Mouse (Mus musculus) testis, adult 2 months (tissue): Measurements from ENCODE around the gene Samd4b. TPM values are rescaled to one million over a fixed set of nuclear protein-coding genes. Genes with fewer than 3 reads are reported as not detected.

Experiments used
- H3K27ac ChIP-seq: fragments of 200-500 bp; 2 replicates; pipeline ENCODE4 v1.5.1; 2012; ENCODE audit warnings: low read depth, low read length; ENCODE audit not compliant: control insufficient read depth, insufficient read depth
- H3K27me3 ChIP-seq: fragments of 200-500 bp; 2 replicates; pipeline ENCODE4 v1.6.1; 2012; ENCODE audit warnings: mild to moderate bottlenecking, low read length, moderate library complexity; ENCODE audit not compliant: control insufficient read depth, insufficient read depth
- H3K36me3 ChIP-seq: fragments of 200-500 bp; 2 replicates; pipeline ENCODE4 v1.6.1; 2012; ENCODE audit warnings: mild to moderate bottlenecking, low read length; ENCODE audit not compliant: control insufficient read depth, insufficient read depth
- H3K4me1 ChIP-seq: fragments of 200-500 bp; 2 replicates; pipeline ENCODE4 v1.6.1; 2012; ENCODE audit warnings: low read length; ENCODE audit not compliant: control insufficient read depth, insufficient read depth
- H3K4me3 ChIP-seq: fragments of 200-500 bp; 2 replicates; pipeline ENCODE4 v1.5.1; 2012; ENCODE audit warnings: low read depth, mild to moderate bottlenecking, low read length, moderate library complexity, mixed read lengths; ENCODE audit not compliant: control insufficient read depth
- CTCF ChIP-seq: fragments of 200-500 bp; IDR thresholded peaks from 2 replicates; pipeline ENCODE4 v1.5.1; 2012; ENCODE audit warnings: low read depth, mild to moderate bottlenecking, inconsistent platforms, low read length, moderate library complexity; ENCODE audit not compliant: control insufficient read depth, insufficient read depth, insufficient replicate concordance
- POLR2A ChIP-seq: fragments of 200-500 bp; IDR thresholded peaks from 2 replicates; pipeline ENCODE4 v1.6.1; 2012; ENCODE audit warnings: low read depth, mild to moderate bottlenecking, inconsistent platforms, low read length, moderate library complexity; ENCODE audit not compliant: control insufficient read depth
- polyA plus RNA-seq: library from polyadenylated mRNA; depleted of rRNA; stranded (reverse); fragments of >200 nt; gene quantifications from 2 replicates; pipeline ENCODE4 v1.2.3, GENCODE M21; 2012

Samd4b gene
- polyA plus RNA-seq, 1 experiment = 234 TPM

DNA sequence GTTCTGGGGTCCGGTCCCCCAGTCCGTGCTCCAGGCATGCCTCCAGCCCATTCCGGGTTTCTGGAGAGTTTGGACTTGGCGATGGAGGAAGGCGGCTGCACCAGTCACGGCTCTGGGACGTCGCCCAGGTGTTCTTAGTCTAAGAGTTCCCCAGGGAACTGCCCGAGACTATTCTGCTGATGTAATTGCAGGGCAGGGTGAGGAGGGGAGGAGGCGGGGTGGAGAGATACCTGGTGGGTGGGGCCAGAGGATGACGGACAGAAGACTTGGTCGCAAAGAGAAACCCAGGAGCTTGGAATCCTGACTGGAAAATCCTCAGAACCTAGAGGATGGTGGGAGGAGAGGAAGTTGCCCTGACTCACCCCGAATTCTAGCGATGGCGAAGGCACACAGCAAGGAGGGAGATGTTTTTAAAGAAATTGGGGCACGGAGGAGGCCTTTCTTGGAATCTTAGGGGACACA, 109.9 kb downstream of the Samd4b start:
- no peak for TF ChIP-seq CTCF
- TF ChIP-seq POLR2A = no peak
- Histone ChIP-seq H3K36me3 (no peaks in the 10 kb centered on the region), H3K4me1 (peaks cover 21% of the 10 kb centered on the region), H3K27ac (no peak overlapping the region), H3K27me3 (no peaks in the 10 kb centered on the region), H3K4me3 (no peak overlapping the region)

DNA sequence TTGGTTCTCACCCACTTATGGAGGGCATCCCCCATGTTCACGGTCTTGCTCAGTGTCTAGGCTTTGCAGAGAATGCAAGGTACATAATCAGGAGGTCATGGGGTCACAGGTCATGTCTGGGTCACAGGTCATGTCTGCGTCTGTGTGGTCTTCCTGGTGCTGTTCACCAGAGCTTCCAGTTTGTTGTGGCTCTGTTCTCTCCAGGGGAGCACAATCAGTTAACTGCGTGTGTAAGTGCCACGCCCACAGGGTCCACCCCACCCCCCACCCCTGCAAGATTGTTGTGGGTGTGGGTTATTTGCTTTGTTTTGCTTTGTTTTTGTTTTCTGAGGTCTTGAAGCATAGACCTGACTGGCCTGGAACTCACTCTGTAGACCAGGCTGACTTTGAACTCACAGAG, 113.8 kb downstream of the Samd4b start:
- TF ChIP-seq POLR2A (no peak), CTCF (no peak)
- H3K4me3 ChIP-seq = no peak overlapping the region
- peaks cover 9% of the 10 kb centered on the region for H3K4me1 ChIP-seq
- no peak overlapping the region for H3K27ac ChIP-seq
- H3K27me3 ChIP-seq = no peaks in the 10 kb centered on the region
- H3K36me3 ChIP-seq = no peaks in the 10 kb centered on the region

DNA sequence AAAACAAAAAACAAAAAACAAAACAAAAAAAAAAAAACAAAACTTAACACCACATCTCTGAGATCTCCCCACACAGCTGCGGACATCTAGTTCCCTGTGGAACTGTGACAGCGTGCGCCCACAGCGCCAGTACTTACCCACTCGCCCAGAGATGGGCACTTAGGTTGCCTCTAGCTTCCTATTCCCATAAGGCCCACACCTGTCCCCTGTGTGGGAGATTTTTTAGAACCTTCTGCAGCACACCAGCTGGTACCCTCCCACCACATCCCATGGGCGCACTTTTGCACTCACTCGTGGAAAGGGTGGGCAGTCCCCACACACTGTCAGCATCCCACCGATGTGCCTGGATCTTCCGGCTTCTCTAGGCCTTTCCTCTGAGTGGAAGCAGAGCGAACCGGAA, 115.1 kb downstream of the Samd4b start:
- Histone ChIP-seq H3K4me1 (peaks cover 8% of the 10 kb centered on the region), H3K27ac (no peak overlapping the region), H3K36me3 (no peaks in the 10 kb centered on the region), H3K27me3 (no peaks in the 10 kb centered on the region), H3K4me3 (no peak overlapping the region)
- TF ChIP-seq CTCF = no peak

DNA sequence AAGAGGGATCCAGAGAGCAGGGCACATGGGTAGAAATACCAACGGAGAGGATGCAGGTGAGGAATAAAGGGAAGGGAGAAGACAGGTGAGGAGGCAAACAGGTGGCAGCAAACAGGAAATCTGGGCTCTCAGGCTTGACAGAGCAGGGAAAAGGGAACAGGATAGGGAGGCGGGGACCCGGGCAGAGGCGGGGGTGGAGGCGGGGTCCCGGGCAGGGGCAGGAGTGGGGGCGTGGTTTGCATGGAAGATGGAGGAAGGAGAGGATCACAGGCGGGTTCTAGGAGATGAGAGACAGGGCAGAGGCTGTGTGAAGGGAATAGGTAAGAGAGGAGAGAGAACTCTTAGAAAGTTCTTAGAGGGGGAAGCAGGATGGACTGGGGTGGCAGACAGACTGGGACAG, 119.1 kb downstream of the Samd4b start:
- Histone ChIP-seq H3K4me3 (no peak overlapping the region), H3K27ac (no peak overlapping the region)

DNA sequence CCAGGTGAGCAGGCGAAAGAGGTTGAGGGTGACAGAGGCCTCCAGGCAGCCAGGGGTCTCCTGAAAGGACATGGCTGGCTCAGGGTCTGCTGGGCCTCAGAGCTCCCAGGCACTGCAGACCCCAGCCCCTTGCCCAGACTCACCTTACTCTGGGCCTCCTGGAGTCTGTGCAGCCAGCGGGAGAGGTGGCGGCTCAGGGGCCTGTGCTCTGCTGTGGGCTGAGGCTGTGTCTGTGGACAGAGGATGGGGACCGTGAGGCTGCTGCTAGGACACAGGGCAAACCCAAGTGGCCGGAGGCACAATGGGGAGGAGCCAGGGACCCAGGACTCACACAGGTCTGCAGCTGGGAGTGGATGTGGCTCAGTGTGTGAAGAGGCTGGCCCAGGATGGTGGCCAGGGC, 120.6 kb downstream of the Samd4b start:
- Histone ChIP-seq H3K36me3 (no peaks in the 10 kb centered on the region), H3K4me1 (peaks cover 5% of the 10 kb centered on the region), H3K4me3 (no peak overlapping the region), H3K27ac (no peak overlapping the region), H3K27me3 (no peaks in the 10 kb centered on the region)
- no peak for TF ChIP-seq CTCF
- TF ChIP-seq POLR2A = no peak

More for the DNA sequence above, 119.1 kb downstream of the Samd4b start:
- Histone ChIP-seq H3K27me3 (no peaks in the 10 kb centered on the region), H3K4me1 (peaks cover 5% of the 10 kb centered on the region), H3K36me3 (no peaks in the 10 kb centered on the region)
- TF ChIP-seq POLR2A = no peak
- TF ChIP-seq CTCF = no peak

DNA sequence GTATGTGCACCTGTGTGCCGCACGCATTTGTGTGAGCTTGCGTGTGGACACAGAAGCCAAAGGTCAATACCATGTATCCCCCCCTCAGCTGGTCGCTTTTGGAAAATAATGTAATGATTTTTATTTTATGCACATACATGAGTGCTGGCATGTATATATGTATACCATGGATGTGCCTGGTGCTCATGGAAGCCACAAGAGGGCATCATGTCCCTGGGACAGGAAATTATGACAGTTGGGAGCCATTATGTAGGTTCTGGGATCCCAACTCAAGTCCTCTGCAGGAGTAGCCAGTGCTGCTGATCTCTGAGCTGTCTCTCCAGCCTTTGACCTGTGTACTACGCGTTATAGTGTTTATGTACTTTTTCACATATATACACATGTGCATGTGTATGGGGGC, 121.8 kb downstream of the Samd4b start:
- Histone ChIP-seq H3K4me3 (no peak overlapping the region), H3K27me3 (no peaks in the 10 kb centered on the region), H3K36me3 (no peaks in the 10 kb centered on the region), H3K27ac (no peak overlapping the region), H3K4me1 (peaks cover 5% of the 10 kb centered on the region)
- TF ChIP-seq CTCF (no peak), POLR2A (no peak)

DNA sequence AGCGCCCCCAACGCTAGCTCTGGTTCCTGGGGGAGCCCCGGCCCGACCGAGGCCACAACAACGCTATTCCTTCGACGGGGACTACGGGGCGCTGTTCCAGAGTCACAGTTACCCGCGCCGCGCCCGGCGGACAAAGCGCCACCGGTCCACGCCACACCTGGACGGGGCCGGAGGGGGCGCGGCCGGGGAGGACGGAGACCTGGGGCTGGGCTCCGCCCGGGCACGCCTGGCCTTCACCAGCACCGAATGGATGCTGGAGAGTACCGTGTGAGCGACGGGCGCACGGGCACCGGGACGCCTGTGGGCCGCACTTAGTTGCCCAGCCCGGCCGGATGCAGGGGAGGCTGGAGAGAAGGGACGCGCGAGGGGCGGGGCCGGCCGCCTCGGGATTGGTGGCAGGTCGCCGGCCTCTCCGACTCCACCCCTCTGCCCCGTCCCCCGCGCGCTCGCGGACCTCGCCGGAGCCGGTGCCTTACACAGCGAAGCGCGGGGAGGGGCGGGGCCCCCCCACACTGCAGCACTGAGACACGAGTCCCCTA, 130.7 kb downstream of the Samd4b start:
- H3K36me3 ChIP-seq = no peaks in the 10 kb centered on the region

More for the DNA sequence above, 130.7 kb downstream of the Samd4b start:
- TF ChIP-seq POLR2A = no peak
- no peak for TF ChIP-seq CTCF
- peaks cover 5% of the 10 kb centered on the region for H3K4me1 ChIP-seq
- no peak overlapping the region for H3K27ac ChIP-seq
- peak overlapping the region; percentile 30 for H3K4me3 ChIP-seq
- H3K27me3 ChIP-seq = no peaks in the 10 kb centered on the region
